Mouse (Mus musculus) MEL (cell line): ENCODE results near the gene Hfe2. TPM values are rescaled to one million over a fixed set of nuclear protein-coding genes. Genes with fewer than 3 reads are reported as not detected.
A peak's percentile ranks its signal among the peaks of the same experiment; 100 is the strongest.
"Not testable (repeated sequence)": the region's sequence is repeated elsewhere in the genome, so short reads cannot be mapped to it uniquely, and the experiment has no call there.

ENCODE experiments used
- DNase-seq: peaks from one replicate; pipeline ENCODE4 v3.0.0; 2011; ENCODE audit warnings: low read depth, low spot score
- H3K27ac ChIP-seq: 2 replicates; pipeline ENCODE4 v1.5.1; 2012; ENCODE audit warnings: low read depth, mild to moderate bottlenecking, control low read depth, low read length, moderate library complexity; ENCODE audit not compliant: control insufficient read depth
- H3K27me3 ChIP-seq, 2 experiments: fragments of 150-350 bp in 1 of 2; sonication (generic) in 1 of 2; 2 replicates each; pipeline ENCODE4 v1.6.1; 2012; ENCODE audit warnings: low read length in 2 of 2, mild to moderate bottlenecking in 2 of 2, improper control_type of control experiment in 1 of 2, moderate library complexity in 1 of 2; ENCODE audit not compliant: insufficient read depth in 2 of 2, control insufficient read depth in 1 of 2
- H3K36me3 ChIP-seq, 2 experiments: 2 replicates each; pipeline ENCODE4 v1.6.1; 2012 to 2014; ENCODE audit warnings: low read length in 2 of 2, improper control_type of control experiment in 1 of 2, inconsistent platforms in 1 of 2, mild to moderate bottlenecking in 1 of 2; ENCODE audit not compliant: insufficient read depth in 2 of 2, control insufficient read depth in 1 of 2
- H3K4me1 ChIP-seq, 2 experiments: fragments of 150-350 bp in 1 of 2; sonication (generic) in 1 of 2; 2 replicates each; pipeline ENCODE4 v1.6.1; 2012; ENCODE audit warnings: low read length in 2 of 2, improper control_type of control experiment in 1 of 2, mild to moderate bottlenecking in 1 of 2; ENCODE audit not compliant: insufficient read depth in 2 of 2, control insufficient read depth in 1 of 2
- H3K4me3 ChIP-seq, 2 experiments: fragments of 150-350 bp in 1 of 2; sonication (generic) in 1 of 2; 2 replicates each; pipeline ENCODE4 v1.5.1; 2012; ENCODE audit warnings: low read depth in 2 of 2, low read length in 2 of 2, mild to moderate bottlenecking in 2 of 2, moderate library complexity in 2 of 2, control low read depth in 1 of 2, improper control_type of control experiment in 1 of 2; ENCODE audit not compliant: control insufficient read depth in 1 of 2, insufficient read depth in 1 of 2
- H3K79me2 ChIP-seq: 2 replicates; pipeline ENCODE4 v1.6.1; 2012; ENCODE audit warnings: mild to moderate bottlenecking, low read length, moderate library complexity; ENCODE audit not compliant: control insufficient read depth, poor library complexity, insufficient read depth
- H3K9ac ChIP-seq: 2 replicates; pipeline ENCODE4 v1.6.1; 2012; ENCODE audit warnings: low read depth, mild to moderate bottlenecking, control low read depth, low read length, moderate library complexity; ENCODE audit not compliant: control insufficient read depth, poor library complexity, severe bottlenecking
- H3K9me3 ChIP-seq: fragments of 150-350 bp; sonication (generic); replicated peaks from 2 replicates; pipeline ENCODE4 v1.6.1; 2012; ENCODE audit warnings: mild to moderate bottlenecking, low read length, improper control_type of control experiment, moderate library complexity; ENCODE audit not compliant: insufficient read depth
- BHLHE40 ChIP-seq: IDR thresholded peaks from 2 replicates; pipeline ENCODE4 v1.6.1; 2012; ENCODE audit warnings: low read depth, mild to moderate bottlenecking, inconsistent platforms, low read length, improper control_type of control experiment, borderline replicate concordance
- CHD1 ChIP-seq: IDR thresholded peaks from 2 replicates; pipeline ENCODE4 v1.6.1; 2012; ENCODE audit warnings: low read depth, mild to moderate bottlenecking, inconsistent platforms, low read length, improper control_type of control experiment
- CHD2 ChIP-seq: IDR thresholded peaks from 2 replicates; pipeline ENCODE4 v1.6.1; 2011; ENCODE audit warnings: low read length, improper control_type of control experiment
- CTCF ChIP-seq, 3 experiments: IDR thresholded peaks in 2 of 3; conservative IDR thresholded peaks in 1 of 3; 2 replicates each; pipeline ENCODE4 v1.5.1; 2011 to 2012; ENCODE audit warnings: low read length in 3 of 3, low read depth in 2 of 3, mild to moderate bottlenecking in 2 of 3, improper control_type of control experiment in 1 of 3, inconsistent platforms in 1 of 3, mixed read lengths in 1 of 3, moderate library complexity in 1 of 3; ENCODE audit not compliant: control insufficient read depth in 1 of 3, insufficient read depth in 1 of 3, poor library complexity in 1 of 3, severe bottlenecking in 1 of 3
- HCFC1 ChIP-seq: IDR thresholded peaks from 2 replicates; pipeline ENCODE4 v1.6.1; 2012; ENCODE audit warnings: low read depth, mild to moderate bottlenecking, inconsistent platforms, low read length, improper control_type of control experiment, moderate library complexity
- JUND ChIP-seq: IDR thresholded peaks from 2 replicates; pipeline ENCODE4 v1.6.1; 2011; ENCODE audit warnings: low read depth, mild to moderate bottlenecking, improper control_type of control experiment, low read length
- MAFK ChIP-seq: IDR thresholded peaks from 2 replicates; pipeline ENCODE4 v1.6.1; 2011; ENCODE audit warnings: low read depth, mild to moderate bottlenecking, low read length, improper control_type of control experiment, borderline replicate concordance
- MAX ChIP-seq: IDR thresholded peaks from 2 replicates; pipeline ENCODE4 v1.6.1; 2011; ENCODE audit warnings: low read length, improper control_type of control experiment
- MEF2A ChIP-seq: IDR thresholded peaks from 2 replicates; pipeline ENCODE4 v1.6.1; 2014; ENCODE audit warnings: low read depth, mild to moderate bottlenecking, inconsistent platforms, low read length, improper control_type of control experiment; ENCODE audit not compliant: poor library complexity, insufficient replicate concordance, severe bottlenecking; ENCODE audit errors: extremely low read depth
- MXI1 ChIP-seq: IDR thresholded peaks from 2 replicates; pipeline ENCODE4 v1.6.1; 2011; ENCODE audit warnings: mild to moderate bottlenecking, low read depth, low read length, improper control_type of control experiment
- MYC ChIP-seq: IDR thresholded peaks from 2 replicates; pipeline ENCODE4 v1.6.1; 2011; ENCODE audit warnings: low read depth, mild to moderate bottlenecking, low read length, improper control_type of control experiment, moderate library complexity
- POLR2AphosphoS2 ChIP-seq: IDR thresholded peaks from 2 replicates; pipeline ENCODE4 v1.6.1; 2011; ENCODE audit warnings: low read length, improper control_type of control experiment
- RAD21 ChIP-seq: IDR thresholded peaks from 2 replicates; pipeline ENCODE4 v1.6.1; 2011; ENCODE audit warnings: mild to moderate bottlenecking, low read depth, low read length, improper control_type of control experiment
- RCOR1 ChIP-seq: IDR thresholded peaks from 2 replicates; pipeline ENCODE4 v1.6.1; 2012; ENCODE audit warnings: low read depth, mild to moderate bottlenecking, inconsistent platforms, low read length, improper control_type of control experiment
- SIN3A ChIP-seq: IDR thresholded peaks from 2 replicates; pipeline ENCODE4 v1.6.1; 2012; ENCODE audit warnings: low read length, improper control_type of control experiment, inconsistent platforms
- SMC3 ChIP-seq: IDR thresholded peaks from 2 replicates; pipeline ENCODE4 v1.6.1; 2011; ENCODE audit warnings: low read depth, low read length, improper control_type of control experiment
- TAL1 ChIP-seq: IDR thresholded peaks from 2 replicates; pipeline ENCODE4 v1.6.1; 2012; ENCODE audit warnings: mild to moderate bottlenecking, inconsistent platforms, low read length, moderate library complexity, mixed read lengths
- TBP ChIP-seq: IDR thresholded peaks from 2 replicates; pipeline ENCODE4 v1.8.0; 2011; ENCODE audit warnings: low read depth, low read length, improper control_type of control experiment
- TCF12 ChIP-seq: IDR thresholded peaks from 2 replicates; pipeline ENCODE4 v1.6.1; 2014; ENCODE audit warnings: low read depth, mild to moderate bottlenecking, inconsistent platforms, low read length, improper control_type of control experiment, moderate library complexity
- UBTF ChIP-seq: IDR thresholded peaks from 2 replicates; pipeline ENCODE4 v1.6.1; 2012; ENCODE audit warnings: low read depth, mild to moderate bottlenecking, inconsistent platforms, low read length, improper control_type of control experiment, moderate library complexity, borderline replicate concordance; ENCODE audit not compliant: insufficient read depth
- USF1 ChIP-seq: IDR thresholded peaks from 2 replicates; pipeline ENCODE4 v1.6.1; 2014; ENCODE audit warnings: low read depth, mild to moderate bottlenecking, inconsistent platforms, low read length, improper control_type of control experiment, moderate library complexity
- ZC3H11A ChIP-seq: IDR thresholded peaks from 2 replicates; pipeline ENCODE4 v1.6.1; 2012; ENCODE audit warnings: low read depth, mild to moderate bottlenecking, inconsistent platforms, low read length, improper control_type of control experiment
- ZKSCAN1 ChIP-seq: IDR thresholded peaks from 2 replicates; pipeline ENCODE4 v1.6.1; 2012; ENCODE audit warnings: low read depth, mild to moderate bottlenecking, inconsistent platforms, low read length, improper control_type of control experiment, moderate library complexity
- ZMIZ1 ChIP-seq: IDR thresholded peaks from 2 replicates; pipeline ENCODE4 v1.6.1; 2012; ENCODE audit warnings: low read depth, mild to moderate bottlenecking, inconsistent platforms, low read length, improper control_type of control experiment, moderate library complexity
- polyA plus RNA-seq, 2 experiments: library from polyadenylated mRNA; stranded (reverse) in 1 of 2; unstranded in 1 of 2; fragments of >175 nt in 1 of 2; fragments of >200 nt in 1 of 2; gene quantifications; 2 replicates each; pipeline versions ENCODE4 v1.2.1 to v1.2.4; 2012; ENCODE audit warnings: low replicate concordance in 2 of 2, low read depth in 1 of 2; ENCODE audit not compliant: insufficient read length in 2 of 2, insufficient read depth in 1 of 2, missing spikeins in 1 of 2
- total RNA-seq: library from RNA; depleted of rRNA; stranded (reverse); fragments of 300-350 nt; gene quantifications from 2 replicates; pipeline ENCODE4 v1.2.3, GENCODE M21; 2012

Hfe2 gene
- total and polyA plus RNA-seq, 3 experiments = not detected

GRCm38 (mm10) chr3:96482451-96482850 lies 42.5 kb upstream of the Hfe2 start:
- TF ChIP-seq RAD21 (no peak), TAL1 (no peak), ZMIZ1 (0 out of 2 replicates have a peak, but pooled peaks have one; percentile 5), TCF12 (no peak), MEF2A (no peak), SIN3A (no peak), CHD2 (no peak), UBTF (no peak)
- Histone ChIP-seq H3K36me3 (peaks cover 0 to 17% of the 10 kb centered on the region in 2 experiments; a peak in 2 of 4 replicates), H3K27me3 (no peaks in the 10 kb centered on the region), H3K27ac (no peak overlapping the region), H3K4me3 (no peak overlapping the region), H3K79me2 (no peaks in the 10 kb centered on the region), H3K9me3 (no peaks in the 10 kb centered on the region), H3K9ac (no peak overlapping the region), H3K4me1 (peaks cover 0 to 17% of the 10 kb centered on the region in 2 experiments)
- no peak for DNase-seq

GRCm38 (mm10) chr3:96483044-96483443 lies 41.9 kb upstream of the Hfe2 start:
- not testable (repeated sequence) for H3K27me3 ChIP-seq, H3K27ac ChIP-seq, H3K4me3 ChIP-seq, H3K9me3 ChIP-seq, H3K79me2 ChIP-seq, H3K9ac ChIP-seq
- Histone ChIP-seq H3K36me3 (peaks cover 0 to 16% of the 10 kb centered on the region in 2 experiments; a peak in 2 of 4 replicates), H3K4me1 (peaks cover 0 to 11% of the 10 kb centered on the region in 2 experiments; a peak in 3 of 4 replicates)
- DNase-seq = peak; percentile 65
- TF ChIP-seq SMC3 (peak; percentile 38; the same call in 1 of the 2 replicates), RCOR1 (0 out of 2 replicates have a peak, but pooled peaks have one; percentile 19), ZKSCAN1 (0 out of 2 replicates have a peak, but pooled peaks have one; percentile 13), JUND (0 out of 2 replicates have a peak, but pooled peaks have one; percentile 37), TCF12 (0 out of 2 replicates have a peak, but pooled peaks have one; percentile 35), ZC3H11A (peak; percentile 32), BHLHE40 (0 out of 2 replicates have a peak, but pooled peaks have one; percentile 20), CHD1 (0 out of 2 replicates have a peak, but pooled peaks have one; percentile 57), SIN3A (peak; percentile 52; the same call in 1 of the 2 replicates), HCFC1 (peak; percentile 28; the same call in 1 of the 2 replicates), MYC (peak; percentile 76), USF1 (0 out of 2 replicates have a peak, but pooled peaks have one; percentile 12), MAX (0 out of 2 replicates have a peak, but pooled peaks have one; percentile 27), MXI1 (0 out of 2 replicates have a peak, but pooled peaks have one; percentile 30), RAD21 (peak; percentile 18), TBP (peak; percentile 94), MAFK (peak; percentile 42; the same call in 1 of the 2 replicates), POLR2AphosphoS2 (peak; percentile 40; the same call in 1 of the 2 replicates), CTCF (IDR thresholded peaks at IDR 0.05 in 2 of 3, conservative IDR thresholded peaks at IDR 0.05 in 1 of 3; ENCODE audit: control insufficient read depth in 1 of 3, insufficient read depth in 1 of 3, low read depth in 2 of 3, low read length in 3 of 3, poor library complexity in 1 of 3, severe bottlenecking in 1 of 3) (peak; percentile 39 to 88 (median 61))
